Mouse (Mus musculus): Measurements from ENCODE around the gene Aph1c. TPM values are rescaled to one million over a fixed set of nuclear protein-coding genes. Genes with fewer than 3 reads are reported as not detected.
"Not testable (repeated sequence)": the region's sequence is repeated elsewhere in the genome, so short reads cannot be mapped to it uniquely, and the experiment has no call there.

Gene Aph1c
- 2.6 and 3.2 TPM in 2 replicates for polyA plus RNA-seq (2015; fragmentation: Nextera tagmentation; extraction: Ambion mirVana)

DNA sequence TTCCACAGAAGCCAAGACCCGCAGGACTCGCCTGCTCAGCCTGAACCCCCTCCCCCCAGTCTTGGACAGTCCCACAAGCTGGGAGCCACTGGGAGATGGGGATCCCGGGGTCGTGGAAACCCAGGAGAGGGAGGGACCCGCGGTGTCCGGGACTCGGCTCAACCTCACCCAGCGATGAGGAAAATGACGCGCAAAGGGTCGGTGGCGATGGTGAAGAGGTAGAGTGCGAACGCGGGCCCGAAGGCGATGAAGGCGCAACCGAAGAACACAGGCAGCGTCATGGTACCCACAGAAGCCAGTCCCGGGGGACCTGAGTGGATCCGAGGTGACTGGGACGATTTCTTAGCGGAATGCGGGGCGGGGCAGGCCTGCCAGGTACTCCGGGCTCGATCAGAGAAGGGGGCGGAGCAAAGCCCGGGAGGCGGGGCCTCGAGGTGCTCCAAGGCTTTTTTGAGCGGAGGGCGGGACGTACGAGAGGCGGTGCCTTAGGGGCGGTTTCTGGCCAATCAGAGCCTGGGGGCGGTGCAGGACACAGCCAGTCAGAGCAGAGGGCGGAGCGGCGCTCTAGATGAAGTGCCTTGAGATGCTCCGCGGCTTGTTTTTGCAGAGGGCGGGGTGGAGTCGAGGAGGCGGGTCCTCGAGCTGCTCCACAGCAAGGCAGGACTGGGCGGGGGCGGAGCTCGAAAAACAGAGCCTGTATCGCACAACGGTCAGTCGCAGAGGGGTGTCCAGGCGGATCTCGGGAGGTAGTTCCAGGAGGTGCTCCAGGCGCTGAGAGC is at the start of gene Aph1c:
Gene Aph1c, minus strand, starts transcription at position 409 of the 779 bp plus-strand sequence.
- Histone ChIP-seq H3K36me3 (replicated peaks) (no peaks in the 10 kb centered on the region), H3K27ac (0 out of 2 replicates have a peak within 1 kb of the TSS, but pooled peaks have one; percentile 10), H3K9me3 (no peaks in the 10 kb centered on the region), H3K4me2 (peak within 1 kb of the TSS; percentile 97), H3K27me3 (replicated peaks) (0 out of 2 replicates have a peak, but pooled peaks cover 7% of the 10 kb centered on the region), H3K4me1 (peaks cover 13% of the 10 kb centered on the region), H3K9ac (peak within 1 kb of the TSS; percentile 43), H3K4me3 (peak within 1 kb of the TSS; percentile 45)
- under 1% methylated on average over 58 of the region's 58 CpGs for WGBS
- peak; percentile 99 for ATAC-seq (replicated peaks)

DNA sequence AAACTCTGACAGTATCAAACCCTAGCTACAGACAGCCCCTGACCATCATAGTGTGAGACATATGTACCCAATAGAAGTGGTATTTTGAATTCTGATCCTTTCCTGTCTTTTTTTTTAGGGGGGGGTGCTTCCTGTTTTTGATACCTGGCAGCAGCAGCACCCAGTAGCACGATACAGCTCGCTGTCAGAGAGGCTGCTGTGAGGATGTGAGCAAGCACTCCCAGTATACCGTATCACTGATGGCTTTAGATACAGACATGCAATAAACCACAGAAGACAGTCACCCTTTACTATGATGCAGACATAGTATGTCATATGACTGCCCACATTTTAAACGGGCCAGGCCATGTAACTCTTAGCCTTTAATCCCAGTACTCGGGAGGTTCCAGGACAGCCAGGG is 49.0 kb upstream of the Aph1c start:
- Histone ChIP-seq H3K4me2 (no peak overlapping the region), H3K4me3 (no peak overlapping the region), H3K27ac (no peak overlapping the region), H3K9ac (no peak overlapping the region), H3K4me1 (peaks cover 23% of the 10 kb centered on the region), H3K9me3 (no peaks in the 10 kb centered on the region), H3K36me3 (replicated peaks) (no peaks in the 10 kb centered on the region), H3K27me3 (replicated peaks) (no peaks in the 10 kb centered on the region)
- WGBS: 91% methylated on average over 5 of the region's 5 CpGs
- ATAC-seq (replicated peaks): no peak

DNA sequence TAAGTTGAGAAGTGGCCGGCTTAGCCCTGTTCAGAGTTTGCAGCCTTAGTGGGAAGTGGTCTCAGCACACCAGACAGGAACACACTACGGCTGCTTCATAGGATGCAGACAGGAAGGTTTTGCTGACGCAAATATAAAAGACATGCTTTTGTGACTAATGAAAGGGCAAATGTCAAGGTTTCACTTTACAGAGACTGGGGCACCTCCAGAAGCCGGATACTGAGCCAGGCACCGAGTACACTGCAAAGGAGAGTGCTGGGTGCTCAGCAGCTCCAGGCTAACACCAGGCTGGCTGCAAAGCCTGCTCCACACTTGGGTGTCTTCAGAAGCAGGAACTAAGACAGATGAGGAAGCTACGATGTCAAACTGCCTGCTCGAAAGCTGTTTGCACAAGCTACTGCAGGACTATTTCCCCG is 47.9 kb upstream of the Aph1c start:
- Histone ChIP-seq H3K4me1 (peaks cover 14% of the 10 kb centered on the region), H3K9me3 (no peaks in the 10 kb centered on the region), H3K27ac (no peak overlapping the region), H3K27me3 (replicated peaks) (no peaks in the 10 kb centered on the region), H3K9ac (no peak overlapping the region), H3K4me3 (no peak overlapping the region), H3K36me3 (replicated peaks) (no peaks in the 10 kb centered on the region), H3K4me2 (no peak overlapping the region)
- ATAC-seq (replicated peaks): no peak
- WGBS: 71% methylated on average over 8 of the region's 8 CpGs

DNA sequence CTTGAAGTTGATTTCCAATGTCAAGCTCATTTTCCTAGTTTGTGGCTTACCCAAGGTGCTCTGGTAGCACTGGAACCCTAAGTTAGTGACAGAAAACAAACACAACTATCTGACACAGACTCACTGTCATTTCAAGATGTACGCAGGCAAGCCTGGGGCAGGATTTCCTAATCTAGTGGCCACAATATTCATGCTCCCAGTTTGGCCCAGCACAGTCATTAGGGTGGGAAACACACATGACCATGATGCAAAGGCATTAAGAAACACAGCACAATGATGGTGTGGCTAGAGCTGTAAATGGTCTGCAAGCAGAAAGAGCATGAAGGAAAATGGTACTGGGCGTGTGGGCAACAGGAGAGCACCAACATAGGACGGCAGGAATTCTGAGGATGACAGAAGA is 47.3 kb upstream of the Aph1c start:
- H3K4me3 ChIP-seq: no peak overlapping the region
- ATAC-seq (replicated peaks): no peak

DNA sequence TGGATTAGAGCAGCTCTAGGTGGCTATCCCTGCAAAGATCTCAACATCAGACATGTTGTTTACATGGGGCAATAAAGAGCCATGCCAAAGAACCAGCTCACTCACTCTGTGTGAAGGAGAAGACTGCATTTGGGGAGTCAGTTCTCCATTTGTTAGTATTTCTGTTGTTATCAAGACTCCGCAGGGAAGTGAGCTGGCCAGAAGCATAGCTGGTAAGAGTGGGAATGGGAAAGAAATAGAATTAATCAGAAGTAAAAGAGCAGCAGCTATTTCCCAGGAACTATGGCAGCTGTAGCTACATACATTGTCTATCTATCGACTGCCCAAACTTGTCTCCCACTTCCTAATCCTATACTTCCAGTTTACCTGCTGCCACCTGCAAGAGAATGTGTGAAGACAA is 46.2 kb upstream of the Aph1c start:
- H3K9ac ChIP-seq: no peak overlapping the region
- H3K4me2 ChIP-seq: no peak overlapping the region
- no peaks in the 10 kb centered on the region for H3K4me1 ChIP-seq
- no peaks in the 10 kb centered on the region for H3K27me3 ChIP-seq (replicated peaks)
- 91% methylated on average over 2 of the region's 2 CpGs for whole genome bisulfite sequencing
- no peaks in the 10 kb centered on the region for H3K9me3 ChIP-seq
- H3K27ac ChIP-seq: no peak overlapping the region
- ATAC-seq (replicated peaks): no peak
- no peak overlapping the region for H3K4me3 ChIP-seq
- no peaks in the 10 kb centered on the region for H3K36me3 ChIP-seq (replicated peaks)

More for the DNA sequence above, 47.3 kb upstream of the Aph1c start:
- no peak overlapping the region for H3K4me2 ChIP-seq
- no peaks in the 10 kb centered on the region for H3K9me3 ChIP-seq
- WGBS: 83% methylated on average over 3 of the region's 3 CpGs
- H3K9ac ChIP-seq: no peak overlapping the region
- no peaks in the 10 kb centered on the region for H3K27me3 ChIP-seq (replicated peaks)
- no peak overlapping the region for H3K27ac ChIP-seq
- peaks cover 9% of the 10 kb centered on the region for H3K4me1 ChIP-seq
- no peaks in the 10 kb centered on the region for H3K36me3 ChIP-seq (replicated peaks)

DNA sequence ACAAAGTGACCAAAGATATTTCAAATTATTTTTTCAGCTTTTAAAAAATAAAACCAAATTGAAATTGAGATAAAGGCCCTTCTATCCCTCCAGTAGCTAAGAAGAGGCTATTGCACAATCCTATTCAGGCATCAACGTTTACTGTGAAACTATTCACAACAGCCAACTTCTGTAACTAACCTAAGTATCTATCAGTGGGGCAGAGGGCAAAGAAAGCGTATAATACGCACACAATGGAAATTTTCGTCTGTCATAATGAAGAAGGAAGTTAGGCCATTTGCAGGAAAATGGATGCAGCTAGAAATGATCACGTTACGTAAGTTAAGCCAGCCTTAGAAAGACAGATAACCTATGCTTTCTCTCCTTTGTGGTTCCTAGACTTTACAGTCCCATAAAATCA is 45.0 kb upstream of the Aph1c start:
- Histone ChIP-seq H3K27ac (no peak overlapping the region), H3K9ac (no peak overlapping the region), H3K4me2 (no peak overlapping the region), H3K36me3 (replicated peaks) (no peaks in the 10 kb centered on the region), H3K4me3 (no peak overlapping the region), H3K4me1 (no peaks in the 10 kb centered on the region), H3K9me3 (no peaks in the 10 kb centered on the region), H3K27me3 (replicated peaks) (no peaks in the 10 kb centered on the region)
- 75% methylated on average over 6 of the region's 6 CpGs for WGBS
- no peak for ATAC-seq (replicated peaks)

DNA sequence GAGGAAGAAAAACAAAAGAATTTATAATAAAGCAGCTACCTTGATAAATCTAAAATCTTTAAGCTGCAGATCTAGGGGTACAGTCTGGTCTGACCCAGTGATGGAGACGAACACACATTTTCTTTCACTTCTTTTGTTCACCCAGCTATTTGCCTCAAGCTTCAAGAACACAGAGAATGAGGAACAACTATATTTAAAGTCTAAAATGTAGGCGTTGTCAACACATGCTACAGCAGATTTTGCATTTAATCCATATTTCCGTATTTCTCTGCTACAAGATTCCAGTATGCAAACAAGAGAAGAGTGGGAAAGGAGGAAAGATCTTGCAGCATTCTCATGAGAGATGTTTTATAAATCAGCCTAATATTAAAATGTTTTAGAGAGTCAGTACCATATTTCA is 44.4 kb upstream of the Aph1c start:
- Histone ChIP-seq H3K4me2 (no peak overlapping the region), H3K4me1 (no peaks in the 10 kb centered on the region), H3K9ac (no peak overlapping the region), H3K9me3 (no peaks in the 10 kb centered on the region), H3K27ac (no peak overlapping the region), H3K4me3 (no peak overlapping the region), H3K27me3 (replicated peaks) (no peaks in the 10 kb centered on the region), H3K36me3 (replicated peaks) (no peaks in the 10 kb centered on the region)
- 96% methylated on average over 3 of the region's 3 CpGs for WGBS
- ATAC-seq (replicated peaks): no peak

DNA sequence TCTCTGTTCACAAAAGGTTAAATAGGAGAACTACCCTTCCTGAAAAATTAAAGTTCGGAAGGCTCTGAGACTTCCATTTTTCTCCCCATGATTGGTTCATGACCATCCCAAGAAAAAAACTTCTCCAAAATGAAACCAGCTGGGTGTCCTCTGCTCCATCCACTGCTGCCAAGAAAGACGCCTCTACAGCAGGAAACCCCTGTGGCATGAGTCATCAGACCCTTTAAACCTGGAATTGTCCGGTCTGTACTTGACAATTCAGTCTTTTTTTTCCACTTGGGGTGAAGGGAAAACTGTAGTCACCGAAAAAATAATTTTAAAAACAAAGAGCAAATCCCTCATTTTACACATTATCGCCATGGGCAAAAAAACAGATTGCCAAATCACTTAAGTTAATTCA is 42.1 kb upstream of the Aph1c start:
- Histone ChIP-seq H3K27me3 (replicated peaks) (no peaks in the 10 kb centered on the region), H3K4me2 (no peak overlapping the region)
- WGBS: 88% methylated on average over 5 of the region's 5 CpGs

DNA sequence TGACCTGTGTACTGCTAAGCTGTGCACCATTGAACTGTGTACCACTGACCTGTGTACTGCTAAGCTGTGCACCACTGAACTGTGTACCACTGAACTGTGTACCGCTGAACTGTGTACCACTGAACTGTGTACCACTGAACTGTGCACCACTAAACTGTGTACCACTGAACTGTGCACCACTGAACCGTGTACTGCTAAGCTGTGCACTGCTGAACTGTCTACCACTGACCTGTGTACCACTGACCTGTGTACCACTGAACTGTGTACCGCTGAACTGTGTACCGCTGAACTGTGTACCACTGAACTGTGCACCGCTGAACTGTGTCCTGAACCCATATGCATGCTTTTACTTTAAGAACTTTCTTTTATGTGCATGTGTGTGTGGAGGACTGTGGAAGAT is 39.8 kb upstream of the Aph1c start:
- H3K4me3 ChIP-seq: no peak overlapping the region
- no peaks in the 10 kb centered on the region for H3K36me3 ChIP-seq (replicated peaks)
- no peak overlapping the region for H3K27ac ChIP-seq
- no peaks in the 10 kb centered on the region for H3K27me3 ChIP-seq (replicated peaks)
- no peak overlapping the region for H3K4me2 ChIP-seq
- ATAC-seq (replicated peaks): no peak
- no peaks in the 10 kb centered on the region for H3K4me1 ChIP-seq
- H3K9me3 ChIP-seq: no peaks in the 10 kb centered on the region
- H3K9ac ChIP-seq: no peak overlapping the region
- 97% methylated on average over 5 of the region's 5 CpGs for WGBS

More for the DNA sequence above, 42.1 kb upstream of the Aph1c start:
- H3K9ac ChIP-seq: no peak overlapping the region
- no peaks in the 10 kb centered on the region for H3K4me1 ChIP-seq
- no peak for ATAC-seq (replicated peaks)
- H3K4me3 ChIP-seq: no peak overlapping the region
- no peaks in the 10 kb centered on the region for H3K36me3 ChIP-seq (replicated peaks)
- H3K9me3 ChIP-seq: no peaks in the 10 kb centered on the region
- no peak overlapping the region for H3K27ac ChIP-seq

DNA sequence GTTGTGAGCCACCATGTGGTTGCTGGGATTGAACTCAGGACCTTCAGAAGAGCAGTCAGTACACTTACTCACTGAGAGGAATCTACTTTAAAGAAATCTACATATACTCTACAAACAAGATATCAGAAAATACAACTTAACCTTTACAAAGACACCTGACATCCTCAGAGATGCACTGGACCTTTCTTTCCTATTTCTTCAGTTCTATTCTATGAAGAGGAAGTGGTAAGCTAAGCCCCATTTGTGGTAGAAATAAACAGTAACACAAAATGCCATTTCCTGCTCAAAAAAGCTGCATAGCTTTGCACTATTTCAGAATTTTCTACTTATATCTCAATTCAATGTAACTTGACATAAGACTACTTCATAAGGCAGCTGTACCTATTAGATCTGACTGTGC is 39.0 kb upstream of the Aph1c start:
- no peak overlapping the region for H3K4me2 ChIP-seq
- ATAC-seq (replicated peaks): no peak
- H3K9ac ChIP-seq: no peak overlapping the region
- no peaks in the 10 kb centered on the region for H3K4me1 ChIP-seq
- no peak overlapping the region for H3K4me3 ChIP-seq
- no peak overlapping the region for H3K27ac ChIP-seq
- H3K27me3 ChIP-seq (replicated peaks): no peaks in the 10 kb centered on the region
- H3K36me3 ChIP-seq (replicated peaks): no peaks in the 10 kb centered on the region
- H3K9me3 ChIP-seq: no peaks in the 10 kb centered on the region

DNA sequence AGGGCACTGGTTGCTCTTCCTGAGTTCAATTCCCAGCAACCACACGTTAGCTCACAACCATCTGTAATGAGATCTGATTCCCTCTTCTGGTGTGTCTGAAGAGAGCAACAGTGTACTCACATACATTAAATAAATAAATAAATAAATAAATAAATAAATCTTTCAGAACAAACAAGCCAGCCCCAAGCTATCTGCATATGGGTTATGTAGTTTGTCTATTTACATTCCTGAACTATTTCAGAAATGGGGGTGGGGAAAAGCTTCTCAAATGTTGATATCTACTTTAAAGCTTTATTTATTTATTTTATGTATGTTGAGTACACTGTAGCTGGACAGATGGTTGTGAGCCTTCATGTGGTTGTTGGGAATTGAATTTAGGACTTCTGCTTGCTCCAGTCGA is 38.5 kb upstream of the Aph1c start:
- not testable (repeated sequence) for H3K9ac ChIP-seq; H3K27me3 ChIP-seq (replicated peaks); H3K36me3 ChIP-seq (replicated peaks); H3K4me2 ChIP-seq; ATAC-seq (replicated peaks); H3K27ac ChIP-seq; H3K4me1 ChIP-seq; H3K9me3 ChIP-seq; H3K4me3 ChIP-seq
- WGBS: 82% methylated on average over 2 of the region's 2 CpGs

DNA sequence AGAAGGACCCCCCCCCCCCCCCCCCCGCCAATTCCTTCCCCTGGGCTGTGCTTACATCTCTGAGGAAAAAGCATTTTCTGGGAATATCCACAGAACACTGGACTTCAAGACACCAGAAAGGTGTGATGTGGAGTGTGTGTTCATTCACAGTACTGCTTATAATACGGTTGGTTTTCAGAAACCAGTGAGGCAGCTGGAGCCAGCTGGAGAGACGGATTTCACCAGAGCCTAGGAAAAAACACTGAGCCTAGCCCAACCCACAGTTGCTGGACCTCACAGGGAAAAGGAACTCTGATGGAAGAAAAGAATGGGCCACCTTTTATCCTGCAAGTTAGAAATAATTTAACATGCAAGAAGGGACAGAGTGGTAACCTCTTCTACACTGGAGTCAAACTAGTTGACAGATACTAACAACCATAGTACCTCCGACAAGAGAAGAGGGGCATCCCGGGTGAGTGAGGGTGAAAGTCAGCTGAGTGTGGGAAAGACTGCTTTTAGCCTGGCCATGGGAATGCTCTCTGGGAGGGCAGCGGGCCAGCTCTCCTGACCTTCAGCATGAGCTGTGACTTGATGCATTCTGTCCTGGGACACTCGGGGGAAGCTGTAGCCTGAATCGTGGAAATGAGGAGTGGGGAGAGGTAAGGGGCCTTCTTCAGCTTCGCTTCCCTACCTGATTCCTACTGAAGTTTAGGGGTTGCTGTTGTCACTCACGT is 37.6 kb upstream of the Aph1c start:
- Histone ChIP-seq H3K27ac (no peak overlapping the region), H3K4me3 (no peak overlapping the region)
- WGBS: 83% methylated on average over 10 of the region's 10 CpGs

DNA sequence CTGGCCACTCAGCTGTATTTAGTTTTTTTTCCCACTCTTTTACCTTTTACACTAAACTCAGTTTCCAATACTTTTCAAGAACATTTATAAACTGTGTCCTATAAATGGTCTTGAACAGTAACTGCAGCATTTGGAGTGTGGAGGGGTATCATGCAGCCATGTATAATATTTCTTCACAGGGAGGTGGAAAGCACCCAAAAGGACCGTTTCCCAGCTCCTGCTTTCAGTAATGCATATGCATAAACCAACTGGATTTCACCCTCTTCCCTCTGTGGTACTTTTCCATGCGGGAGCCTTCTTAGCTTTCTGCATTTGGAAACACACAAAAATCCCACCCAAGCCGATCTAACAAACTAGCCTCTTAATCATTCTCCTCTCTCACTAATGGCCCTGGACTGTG is 30.2 kb upstream of the Aph1c start:
- no peak for ATAC-seq (replicated peaks)
- Histone ChIP-seq H3K4me2 (no peak overlapping the region), H3K9ac (no peak overlapping the region), H3K27me3 (replicated peaks) (no peaks in the 10 kb centered on the region), H3K9me3 (no peaks in the 10 kb centered on the region), H3K4me3 (no peak overlapping the region), H3K27ac (no peak overlapping the region), H3K4me1 (no peaks in the 10 kb centered on the region), H3K36me3 (replicated peaks) (no peaks in the 10 kb centered on the region)
- 68% methylated on average over 3 of the region's 3 CpGs for WGBS

More for the DNA sequence above, 37.6 kb upstream of the Aph1c start:
- Histone ChIP-seq H3K4me1 (no peaks in the 10 kb centered on the region), H3K27me3 (replicated peaks) (no peaks in the 10 kb centered on the region), H3K36me3 (replicated peaks) (no peaks in the 10 kb centered on the region), H3K9ac (no peak overlapping the region), H3K4me2 (no peak overlapping the region), H3K9me3 (no peaks in the 10 kb centered on the region)
- no peak for ATAC-seq (replicated peaks)
